Mouse (Mus musculus) C2C12 (cell line): ENCODE data around the gene Fzd7.

Experiments
- CTCF ChIP-seq: IDR thresholded peaks from one replicate; pipeline ENCODE4 v1.5.1; 2011; ENCODE audit not compliant: control insufficient read depth, insufficient read depth, insufficient read length
- MYOD1 ChIP-seq: IDR thresholded peaks from one replicate; pipeline ENCODE4 v1.6.1; 2011; ENCODE audit warnings: low read depth; ENCODE audit not compliant: control insufficient read depth, insufficient read length
- MYOG ChIP-seq: IDR thresholded peaks from one replicate; pipeline ENCODE4 v1.6.1; 2011; ENCODE audit not compliant: control insufficient read depth, insufficient read length; ENCODE audit errors: extremely low read depth

DNA sequence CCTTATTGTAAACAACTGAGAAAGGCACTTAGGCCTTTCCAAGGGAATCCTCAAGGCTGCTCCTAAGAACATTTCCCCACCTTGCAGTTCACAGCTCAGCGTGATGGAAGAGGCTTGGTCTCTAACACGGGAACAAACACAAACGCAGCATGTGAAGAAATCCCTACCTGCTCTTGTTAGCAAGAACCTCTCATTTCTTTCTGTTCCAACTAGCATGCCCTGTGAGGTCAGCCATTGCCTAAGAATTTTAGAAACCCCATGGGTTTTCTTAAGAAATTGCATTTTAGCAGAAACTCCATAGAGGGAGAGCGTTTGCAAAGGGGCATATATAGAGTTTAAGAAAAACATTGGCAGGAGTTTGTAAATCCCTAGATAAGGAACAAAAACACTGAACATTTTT lies 6.3 kb downstream of the Fzd7 start:
- no peak for TF ChIP-seq CTCF
- no peak for TF ChIP-seq MYOG
- no peak for TF ChIP-seq MYOD1
